Mouse (Mus musculus): ENCODE measurements around the gene Amh. TPM values are rescaled to one million over a fixed set of nuclear protein-coding genes. Genes with fewer than 3 reads are reported as not detected.

Gene Amh
- polyA plus RNA-seq, 1 experiment, result 3.2 TPM

GRCm38 (mm10) chr10:80829359-80830278 lies 24.6 kb downstream of the Amh start:
- no peaks in the 10 kb centered on the region for H3K36me3 ChIP-seq (ENCODE audit: control insufficient read depth, insufficient read depth, low read length)
- H3K27ac ChIP-seq (ENCODE audit: control insufficient read depth, insufficient read depth, low read depth, low read length), result no peak overlapping the region
- H3K4me3 ChIP-seq (ENCODE audit: control insufficient read depth, low read depth, low read length), result no peak overlapping the region
- peaks cover 16% of the 10 kb centered on the region for H3K4me1 ChIP-seq (ENCODE audit: control insufficient read depth, insufficient read depth, low read length)
- TF ChIP-seq CTCF (IDR thresholded peaks at IDR 0.05; ENCODE audit: control insufficient read depth, insufficient read depth, insufficient replicate concordance, low read depth, low read length) (no peak), POLR2A (IDR thresholded peaks at IDR 0.05; ENCODE audit: control insufficient read depth, low read depth, low read length) (no peak)
- no peaks in the 10 kb centered on the region for H3K27me3 ChIP-seq (ENCODE audit: control insufficient read depth, insufficient read depth, low read length)

GRCm38 (mm10) chr10:80831136-80831535 lies 26.1 kb downstream of the Amh start:
- peaks cover 26% of the 10 kb centered on the region for H3K4me1 ChIP-seq (ENCODE audit: control insufficient read depth, insufficient read depth, low read length)
- no peak overlapping the region for H3K27ac ChIP-seq (ENCODE audit: control insufficient read depth, insufficient read depth, low read depth, low read length)

GRCm38 (mm10) chr10:80832818-80833217 lies 27.8 kb downstream of the Amh start:
- Histone ChIP-seq H3K4me1 (ENCODE audit: control insufficient read depth, insufficient read depth, low read length) (peaks cover 31% of the 10 kb centered on the region), H3K27me3 (ENCODE audit: control insufficient read depth, insufficient read depth, low read length) (no peaks in the 10 kb centered on the region), H3K27ac (ENCODE audit: control insufficient read depth, insufficient read depth, low read depth, low read length) (no peak overlapping the region), H3K4me3 (ENCODE audit: control insufficient read depth, low read depth, low read length) (no peak overlapping the region), H3K36me3 (ENCODE audit: control insufficient read depth, insufficient read depth, low read length) (no peaks in the 10 kb centered on the region)
- TF ChIP-seq CTCF (IDR thresholded peaks at IDR 0.05; ENCODE audit: control insufficient read depth, insufficient read depth, insufficient replicate concordance, low read depth, low read length), result no peak
- no peak for TF ChIP-seq POLR2A (IDR thresholded peaks at IDR 0.05; ENCODE audit: control insufficient read depth, low read depth, low read length)

More at GRCm38 (mm10) chr10:80831136-80831535, 26.1 kb downstream of the Amh start:
- TF ChIP-seq POLR2A (IDR thresholded peaks at IDR 0.05; ENCODE audit: control insufficient read depth, low read depth, low read length), result no peak
- TF ChIP-seq CTCF (IDR thresholded peaks at IDR 0.05; ENCODE audit: control insufficient read depth, insufficient read depth, insufficient replicate concordance, low read depth, low read length), result no peak
- H3K27me3 ChIP-seq (ENCODE audit: control insufficient read depth, insufficient read depth, low read length), result no peaks in the 10 kb centered on the region
- H3K4me3 ChIP-seq (ENCODE audit: control insufficient read depth, low read depth, low read length), result no peak overlapping the region
- no peaks in the 10 kb centered on the region for H3K36me3 ChIP-seq (ENCODE audit: control insufficient read depth, insufficient read depth, low read length)

GRCm38 (mm10) chr10:80835617-80836016 lies 30.6 kb downstream of the Amh start:
- Histone ChIP-seq H3K27me3 (ENCODE audit: control insufficient read depth, insufficient read depth, low read length) (no peaks in the 10 kb centered on the region), H3K4me3 (ENCODE audit: control insufficient read depth, low read depth, low read length) (no peak overlapping the region), H3K27ac (ENCODE audit: control insufficient read depth, insufficient read depth, low read depth, low read length) (no peak overlapping the region), H3K36me3 (ENCODE audit: control insufficient read depth, insufficient read depth, low read length) (no peaks in the 10 kb centered on the region), H3K4me1 (ENCODE audit: control insufficient read depth, insufficient read depth, low read length) (peaks cover 28% of the 10 kb centered on the region)
- TF ChIP-seq CTCF (IDR thresholded peaks at IDR 0.05; ENCODE audit: control insufficient read depth, insufficient read depth, insufficient replicate concordance, low read depth, low read length), result no peak

GRCm38 (mm10) chr10:80836949-80837379 lies 31.9 kb downstream of the Amh start:
- no peaks in the 10 kb centered on the region for H3K27me3 ChIP-seq (ENCODE audit: control insufficient read depth, insufficient read depth, low read length)
- H3K36me3 ChIP-seq (ENCODE audit: control insufficient read depth, insufficient read depth, low read length), result no peaks in the 10 kb centered on the region
- no peak overlapping the region for H3K27ac ChIP-seq (ENCODE audit: control insufficient read depth, insufficient read depth, low read depth, low read length)
- no peak for TF ChIP-seq POLR2A (IDR thresholded peaks at IDR 0.05; ENCODE audit: control insufficient read depth, low read depth, low read length)
- TF ChIP-seq CTCF (IDR thresholded peaks at IDR 0.05; ENCODE audit: control insufficient read depth, insufficient read depth, insufficient replicate concordance, low read depth, low read length), result no peak
- no peak overlapping the region for H3K4me3 ChIP-seq (ENCODE audit: control insufficient read depth, low read depth, low read length)
- peaks cover 22% of the 10 kb centered on the region for H3K4me1 ChIP-seq (ENCODE audit: control insufficient read depth, insufficient read depth, low read length)

DNA sequence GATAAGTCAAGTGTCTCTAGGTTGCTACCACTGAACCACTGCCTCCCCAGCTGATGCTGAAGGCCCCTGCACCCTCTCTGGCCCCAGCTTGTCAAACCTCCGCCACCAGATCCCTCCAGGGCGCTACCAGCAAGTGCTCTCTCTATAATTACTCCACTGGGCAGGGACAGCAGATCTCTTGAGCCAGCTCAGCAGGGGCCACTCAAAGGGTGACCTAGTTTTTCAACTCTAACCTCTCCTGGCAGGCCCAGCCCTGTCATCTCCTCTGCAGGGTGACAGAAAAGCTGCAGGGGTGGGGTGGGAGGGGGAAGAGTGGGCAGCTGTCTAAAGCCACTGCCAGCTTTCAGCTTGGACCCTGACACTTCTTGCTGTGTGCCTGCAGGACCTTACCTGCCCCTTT lies 32.8 kb downstream of the Amh start:
- Histone ChIP-seq H3K27me3 (ENCODE audit: control insufficient read depth, insufficient read depth, low read length) (no peaks in the 10 kb centered on the region), H3K4me3 (ENCODE audit: control insufficient read depth, low read depth, low read length) (no peak overlapping the region), H3K27ac (ENCODE audit: control insufficient read depth, insufficient read depth, low read depth, low read length) (no peak overlapping the region), H3K4me1 (ENCODE audit: control insufficient read depth, insufficient read depth, low read length) (peaks cover 22% of the 10 kb centered on the region), H3K36me3 (ENCODE audit: control insufficient read depth, insufficient read depth, low read length) (no peaks in the 10 kb centered on the region)
- no peak for TF ChIP-seq POLR2A (IDR thresholded peaks at IDR 0.05; ENCODE audit: control insufficient read depth, low read depth, low read length)
- no peak for TF ChIP-seq CTCF (IDR thresholded peaks at IDR 0.05; ENCODE audit: control insufficient read depth, insufficient read depth, insufficient replicate concordance, low read depth, low read length)

DNA sequence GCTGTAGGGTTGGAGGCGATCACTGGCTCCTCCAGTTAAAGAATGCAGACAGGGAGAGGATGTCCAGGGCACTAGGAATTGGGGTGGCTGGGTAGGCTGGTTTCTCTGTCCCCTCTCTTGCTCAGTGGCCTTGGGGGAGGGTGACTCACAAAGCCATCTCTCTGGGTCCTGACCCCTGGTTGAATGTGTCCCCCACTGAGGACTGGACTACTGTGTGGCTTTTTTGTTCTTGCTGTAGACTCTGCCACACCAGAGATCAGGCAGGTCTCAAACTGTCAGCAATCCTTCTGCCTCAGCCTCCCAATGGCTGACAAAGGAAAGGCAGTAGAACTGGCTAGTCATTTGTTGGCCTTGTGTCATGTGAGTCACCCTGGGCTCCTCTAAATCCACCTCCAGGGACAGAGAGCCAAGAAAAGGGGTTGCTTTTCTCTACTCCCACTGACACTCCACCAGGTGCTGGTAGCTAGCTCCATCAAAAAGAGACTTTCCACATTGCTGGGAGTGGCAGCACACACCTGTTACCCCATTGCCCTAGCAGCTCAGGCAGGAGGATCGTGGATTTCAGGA lies 33.4 kb downstream of the Amh start:
- H3K27me3 ChIP-seq (ENCODE audit: control insufficient read depth, insufficient read depth, low read length), result no peaks in the 10 kb centered on the region
- no peaks in the 10 kb centered on the region for H3K36me3 ChIP-seq (ENCODE audit: control insufficient read depth, insufficient read depth, low read length)
- peaks cover 23% of the 10 kb centered on the region for H3K4me1 ChIP-seq (ENCODE audit: control insufficient read depth, insufficient read depth, low read length)
- no peak overlapping the region for H3K4me3 ChIP-seq (ENCODE audit: control insufficient read depth, low read depth, low read length)
- TF ChIP-seq CTCF (IDR thresholded peaks at IDR 0.05; ENCODE audit: control insufficient read depth, insufficient read depth, insufficient replicate concordance, low read depth, low read length) (no peak), POLR2A (IDR thresholded peaks at IDR 0.05; ENCODE audit: control insufficient read depth, low read depth, low read length) (no peak)
- H3K27ac ChIP-seq (ENCODE audit: control insufficient read depth, insufficient read depth, low read depth, low read length), result no peak overlapping the region
